Comparison of ENCODE assay signal across 29 mouse cellular contexts in genomic region chr4:137809999-137810398, GRCm38 (mm10). TPM values are rescaled to one million over a fixed set of nuclear protein-coding genes. Genes with fewer than 3 reads are reported as not detected.
A peak's percentile ranks its signal among the peaks of the same experiment; 100 is the strongest.
DNase-seq lines count a peak whose midpoint lies in the region; ATAC-seq and TF ChIP-seq lines count a peak whose summit lies in the region.
"Had no signal": no experiment of that assay in that cellular context is flagged by ENCODE, and none has a peak within 500 bp of the region (broad histone marks: within the 10 kb centered on the region; RNA-seq: fewer than 3 reads in every experiment).

No protein-coding gene starts in this region.

- no peak for TF ChIP-seq EP300 in stomach, postnatal 0 days (optimal IDR thresholded peaks at IDR 0.05)

- no peak overlapping the region for H3K4me3 ChIP-seq in stomach, embryonic 16.5 days (replicated peaks; ENCODE audit: low read length)
- H3K4me3 ChIP-seq in stomach, postnatal 0 days (ENCODE audit: low read depth, low read length), result no peak overlapping the region
- H3K4me3 ChIP-seq: embryonic facial prominence, embryonic 13.5 days; embryonic facial prominence, embryonic 15.5 days; erythroblast, embryonic 14.5 days; forebrain, embryonic 10.5 days; forebrain, embryonic 12.5 days had no signal

- intact Hi-C loops in gastrocnemius, postnatal 36 days (cut with DNase I), result no loop called here

- no peak overlapping the region for H3K4me2 ChIP-seq in stomach, embryonic 16.5 days (ENCODE audit: low read depth, low read length)
- no peak overlapping the region for H3K4me2 ChIP-seq in stomach, postnatal 0 days (replicated peaks; ENCODE audit: low read depth)
- H3K4me2 ChIP-seq: embryonic facial prominence, embryonic 13.5 days; embryonic facial prominence, embryonic 15.5 days; forebrain, embryonic 12.5 days had no signal

- no peak overlapping the region for H3K27ac ChIP-seq in stomach, embryonic 16.5 days (ENCODE audit: low read length)
- no peak overlapping the region for H3K27ac ChIP-seq in stomach, postnatal 0 days (replicated peaks)
- H3K27ac ChIP-seq: embryonic facial prominence, embryonic 13.5 days; embryonic facial prominence, embryonic 15.5 days; forebrain, embryonic 10.5 days; forebrain, embryonic 12.5 days had no signal

- peak; percentile 13 for DNase-seq in gastrocnemius, adult 18-20 months (ENCODE audit: low spot score)
- no peak for DNase-seq in gastrocnemius, postnatal 36 days
- peak; percentile 30 for DNase-seq in gastrocnemius, postnatal 25 days
- no peak for DNase-seq in gastrocnemius, adult 8-10 months (ENCODE audit: low spot score in 2 of 2)
- no peak for DNase-seq in stomach, postnatal 0 days (ENCODE audit: low spot score)
- no peak for DNase-seq in frontal cortex, postnatal 10 days (ENCODE audit: low spot score in 2 of 2)
- DNase-seq: adrenal gland, adult 8-10 months; adrenal gland, postnatal 14 days; adrenal gland, postnatal 36 days; B cell, adult 2 months; cerebellum, adult 11 months; cerebellum, adult 18-20 months; cerebellum, adult 8-10 months; cerebellum, adult 9-11 months; cerebellum, postnatal 36 days; embryo, embryonic 11 days had no signal

- no peaks in the 10 kb centered on the region for H3K36me3 ChIP-seq in stomach, embryonic 16.5 days (ENCODE audit: control insufficient read depth, insufficient read depth, low read length)
- no peaks in the 10 kb centered on the region for H3K36me3 ChIP-seq in stomach, postnatal 0 days (ENCODE audit: control insufficient read depth, insufficient read depth, low read length)
- H3K36me3 ChIP-seq: embryonic facial prominence, embryonic 13.5 days; embryonic facial prominence, embryonic 15.5 days; forebrain, embryonic 10.5 days; forebrain, embryonic 12.5 days; G1E had no signal

- no peak for TF ChIP-seq CTCF in stomach, postnatal 0 days (IDR thresholded peaks at IDR 0.05; ENCODE audit: low read depth)

- no peak for ATAC-seq in stomach, embryonic 16.5 days (ENCODE audit: insufficient read depth, low FRiP score)
- ATAC-seq in stomach, postnatal 0 days (ENCODE audit: low FRiP score, low TSS enrichment), result no peak
- ATAC-seq: activated CD4-positive, CD25-positive, alpha-beta regulatory T cell, adult 4 months; CD4-positive, CD25-positive, alpha-beta regulatory T cell, adult 4 months; forebrain, embryonic 14.5 days; Patski had no signal

- no peaks in the 10 kb centered on the region for H3K27me3 ChIP-seq in stomach, embryonic 16.5 days (ENCODE audit: control insufficient read depth, insufficient read depth, low read length)
- H3K27me3 ChIP-seq in stomach, postnatal 0 days (ENCODE audit: control insufficient read depth, insufficient read depth, low read length), result no peaks in the 10 kb centered on the region
- H3K27me3 ChIP-seq: CH12.LX; embryonic facial prominence, embryonic 13.5 days; forebrain, embryonic 12.5 days; Patski had no signal

- H3K4me1 ChIP-seq in stomach, embryonic 16.5 days (ENCODE audit: control insufficient read depth, insufficient read depth, low read length), result 0 out of 2 replicates have a peak, but pooled peaks cover 3% of the 10 kb centered on the region
- no peaks in the 10 kb centered on the region for H3K4me1 ChIP-seq in stomach, postnatal 0 days (replicated peaks; ENCODE audit: control insufficient read depth, insufficient read depth)
- H3K4me1 ChIP-seq: forebrain, embryonic 12.5 days had no signal

- 0 out of 2 replicates have a peak overlapping the region, but pooled peaks have one; percentile 33 for H3K9ac ChIP-seq in stomach, embryonic 16.5 days (ENCODE audit: low read length)
- H3K9ac ChIP-seq in stomach, postnatal 0 days (ENCODE audit: low read length), result no peak overlapping the region
- H3K9ac ChIP-seq: embryonic facial prominence, embryonic 13.5 days; embryonic facial prominence, embryonic 15.5 days; forebrain, embryonic 12.5 days had no signal

- WGBS in stomach, embryonic 16.5 days, result 81% methylated on average over 4 of the region's 4 CpGs
- 72% methylated on average over 4 of the region's 4 CpGs for WGBS in stomach, postnatal 0 days

- H3K9me3 ChIP-seq in stomach, embryonic 16.5 days (replicated peaks; ENCODE audit: control insufficient read depth, low read length), result 0 out of 2 replicates have a peak, but pooled peaks cover 3% of the 10 kb centered on the region
- H3K9me3 ChIP-seq in stomach, postnatal 0 days (ENCODE audit: control insufficient read depth, low read length), result no peaks in the 10 kb centered on the region
- H3K9me3 ChIP-seq: embryonic facial prominence, embryonic 13.5 days; embryonic facial prominence, embryonic 15.5 days; forebrain, embryonic 10.5 days; forebrain, embryonic 12.5 days; G1E had no signal

RNA-seq across cellular contexts. Expression of gene Alpl, which starts 13.8 kb away (rescaled TPM):
- 10 to 100 TPM; 22.5 to 22.9 TPM for total RNA-seq in gastrocnemius, adult 18-20 months (2021)
- total RNA-seq in gastrocnemius, postnatal 36 days (2021), result 10 to 100 TPM; 14.1 to 15.9 TPM
- 10 to 100 TPM; 13.1 to 14.4 TPM for total RNA-seq in gastrocnemius, postnatal 25 days (2021)
- 10 to 100 TPM in 2 of 4 experiments, 1 to 10 TPM in 2; 6.9 to 16.3 (median 10.2) TPM for total RNA-seq in gastrocnemius, adult 8-10 months (2022)
- polyA plus RNA-seq in stomach, embryonic 16.5 days (2015; fragmentation: Nextera tagmentation; extraction: Ambion mirVana), result 9.8 and 10.5 TPM in 2 replicates
- polyA plus RNA-seq in stomach, postnatal 0 days (2015; fragmentation: Nextera tagmentation; extraction: Ambion mirVana), result 2.0 and 2.5 TPM in 2 replicates
- total RNA-seq: common myeloid progenitor, adult 5-6 weeks; G1E had no signal
- polyA plus RNA-seq: G1E had no signal

RNA-seq across cellular contexts. Expression of gene Ece1, which starts 52.0 kb away (rescaled TPM):
- total RNA-seq in gastrocnemius, adult 18-20 months (2021), result 10 to 100 TPM; 65.0 to 78.0 TPM
- 10 to 100 TPM; 57.9 to 67.9 TPM for total RNA-seq in gastrocnemius, postnatal 36 days (2021)
- 10 to 100 TPM; 47.6 to 54.2 TPM for total RNA-seq in gastrocnemius, postnatal 25 days (2021)
- 10 to 100 TPM; 48.8 to 97.1 (median 69.4) TPM for total RNA-seq in gastrocnemius, adult 8-10 months (2022)
- polyA plus RNA-seq in stomach, embryonic 16.5 days (2015; fragmentation: Nextera tagmentation; extraction: Ambion mirVana), result 48.6 and 59.9 TPM in 2 replicates
- polyA plus RNA-seq in stomach, postnatal 0 days (2015; fragmentation: Nextera tagmentation; extraction: Ambion mirVana), result 22.9 and 29.8 TPM in 2 replicates

Comparison
In these comparisons a context has a peak if more than half of its experiments do, and no peak if none do; other contexts are left out.
1. DNase-seq: peak in gastrocnemius, adult 18-20 months (single experiment) and gastrocnemius, postnatal 25 days (single experiment); none in gastrocnemius, postnatal 36 days (0 of 2), gastrocnemius, adult 8-10 months (0 of 2), stomach, postnatal 0 days (single experiment) and frontal cortex, postnatal 10 days (0 of 2).